Mouse (Mus musculus): ENCODE data around the gene Hist1h2af.
"Not testable (repeated sequence)": the region's sequence is repeated elsewhere in the genome, so short reads cannot be mapped to it uniquely, and the experiment has no call there.

Gene Hist1h2af

DNA sequence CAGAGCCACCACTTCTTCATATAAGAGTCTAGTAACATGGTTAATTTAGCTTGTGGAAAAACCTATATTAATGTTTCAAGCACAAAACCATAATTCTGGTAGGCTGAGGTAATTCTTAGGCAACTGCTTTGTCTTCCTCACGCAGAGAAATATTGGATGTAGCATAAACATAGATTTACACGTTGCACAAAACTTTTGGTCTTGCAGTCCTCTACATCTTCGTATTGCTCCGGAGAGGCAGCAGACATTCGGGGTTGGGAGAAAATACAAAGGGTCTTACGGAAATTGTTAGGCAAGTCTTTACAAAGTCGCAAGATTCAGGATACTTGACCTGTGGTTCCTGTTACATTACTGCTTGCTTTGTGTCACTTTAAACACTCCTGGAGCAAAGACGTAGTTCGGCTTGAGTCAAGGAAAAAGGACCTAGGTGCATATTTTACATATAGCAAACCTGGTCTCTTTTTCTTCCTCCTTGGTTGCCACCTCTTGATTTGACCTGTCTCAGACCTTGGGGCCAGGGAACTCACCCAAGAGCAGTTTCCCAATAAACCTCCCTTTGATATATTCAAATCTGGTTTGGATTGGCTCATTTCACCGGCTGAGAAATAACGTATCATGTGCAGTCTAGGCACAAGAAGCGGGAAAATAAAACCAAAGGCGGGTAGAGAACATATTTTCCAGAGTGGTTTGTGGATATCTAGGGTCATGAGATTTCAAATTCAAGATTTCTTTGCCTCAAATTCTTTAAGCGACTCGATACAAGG, 844 bp downstream of the Hist1h2af start:
- no peak for DNase-seq (ENCODE audit: extremely low spot score)

DNA sequence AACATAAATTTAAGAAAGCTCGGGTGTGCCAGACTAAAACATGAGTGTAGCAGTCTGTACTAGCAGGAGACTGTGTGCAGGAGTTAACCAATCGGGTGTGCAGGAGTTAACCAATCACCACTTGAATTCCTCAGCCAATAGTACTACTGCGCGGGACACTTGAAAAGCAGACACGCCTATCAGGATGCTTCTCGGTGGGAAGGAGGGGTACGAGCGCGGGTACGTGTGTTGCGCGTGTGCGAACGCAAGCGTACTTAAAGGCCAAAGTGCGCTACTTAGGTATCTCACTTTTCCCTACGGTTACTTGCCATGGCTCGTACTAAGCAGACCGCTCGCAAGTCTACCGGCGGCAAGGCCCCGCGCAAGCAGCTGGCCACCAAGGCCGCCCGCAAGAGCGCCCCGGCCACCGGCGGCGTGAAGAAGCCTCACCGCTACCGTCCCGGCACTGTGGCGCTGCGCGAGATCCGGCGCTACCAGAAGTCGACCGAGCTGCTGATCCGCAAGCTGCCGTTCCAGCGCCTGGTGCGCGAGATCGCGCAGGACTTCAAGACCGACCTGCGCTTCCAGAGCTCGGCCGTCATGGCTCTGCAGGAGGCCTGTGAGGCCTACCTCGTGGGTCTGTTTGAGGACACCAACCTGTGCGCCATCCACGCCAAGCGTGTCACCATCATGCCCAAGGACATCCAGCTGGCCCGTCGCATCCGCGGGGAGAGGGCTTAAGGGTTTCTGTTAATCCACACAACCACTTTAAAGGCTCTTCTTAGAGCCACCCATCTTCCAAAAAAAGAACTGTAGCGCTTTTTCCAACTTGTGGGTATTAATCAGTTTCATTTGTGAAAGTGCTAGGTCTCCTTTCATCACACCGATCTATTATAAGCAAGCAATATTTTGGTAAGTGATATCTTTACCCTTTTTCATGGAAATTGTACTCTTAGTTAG, 1.7 kb downstream of the Hist1h2af start, which contains the start of gene Hist1h3g:
Gene Hist1h3g (plus strand): TSS at position 286 of the 939 bp plus-strand sequence.
- DNase-seq (ENCODE audit: extremely low spot score), result peak; percentile 91

DNA sequence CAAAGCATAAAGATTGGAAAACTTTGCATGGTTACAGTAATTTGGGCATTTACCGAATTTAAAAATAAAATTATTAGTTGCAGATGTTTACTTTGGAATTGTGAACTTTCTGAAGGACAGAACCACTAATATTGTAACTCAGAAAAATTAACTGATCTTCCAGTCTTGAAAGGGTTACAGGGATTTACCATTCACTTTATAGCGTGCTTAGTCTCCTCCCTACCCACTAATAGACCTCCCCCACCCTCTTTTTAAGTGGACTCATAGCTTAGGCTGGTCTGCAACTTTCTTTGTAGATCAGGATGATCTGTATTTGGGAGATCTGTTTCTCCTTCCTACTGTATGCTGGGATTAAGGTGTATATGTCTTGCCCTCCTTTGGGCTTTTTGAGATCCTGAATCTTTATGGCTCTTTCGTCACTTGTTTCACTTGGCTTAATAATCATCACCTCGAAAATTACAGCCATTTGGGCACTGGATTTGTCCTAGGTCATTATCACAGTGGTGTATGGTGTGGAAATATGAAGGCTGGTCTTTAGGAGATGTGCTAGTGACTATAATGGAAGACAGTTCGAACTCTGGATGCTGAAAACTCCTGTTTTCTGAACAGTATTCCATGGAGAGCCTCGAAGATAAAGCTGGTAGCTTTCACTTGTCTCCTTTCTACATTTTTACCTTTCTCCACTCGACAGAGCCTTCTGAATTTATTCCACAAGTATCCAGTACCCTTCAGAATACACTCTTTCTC, 2.5 kb downstream of the Hist1h2af start:
- DNase-seq (ENCODE audit: extremely low spot score), result peak; percentile 72

DNA sequence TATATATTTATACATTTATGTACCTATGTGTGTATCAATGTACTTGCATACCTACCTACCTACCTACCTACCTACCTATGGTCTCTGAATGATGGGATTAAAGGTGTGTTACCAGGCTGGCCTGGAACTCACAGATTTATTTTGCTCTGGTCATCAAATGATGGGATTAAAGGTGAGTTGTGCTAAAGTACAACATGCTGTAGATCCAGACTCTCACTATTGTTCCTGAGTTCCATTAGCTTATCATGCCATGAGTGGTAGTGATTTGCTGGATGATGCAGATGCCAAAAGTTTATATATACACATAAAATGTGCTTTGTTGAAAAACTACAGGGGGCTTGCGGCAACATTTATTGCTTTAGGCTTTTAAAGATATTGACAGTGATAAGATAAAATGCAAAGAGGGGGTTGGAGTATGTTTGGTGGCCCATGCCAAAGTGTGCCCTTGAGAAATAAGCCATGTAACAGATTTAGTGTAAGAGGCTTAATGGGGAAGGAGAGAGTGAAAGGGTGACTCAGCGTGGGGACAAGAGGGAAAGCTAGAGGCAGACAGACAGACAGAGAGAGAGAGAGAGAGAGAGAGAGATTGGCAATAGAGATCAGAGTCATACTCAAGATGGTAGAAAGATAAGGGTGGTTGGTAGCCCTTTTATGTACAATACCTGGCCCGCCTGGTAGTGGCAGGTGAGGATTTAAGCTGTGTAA, 3.5 kb downstream of the Hist1h2af start:
- DNase-seq (ENCODE audit: extremely low spot score), result no peak

DNA sequence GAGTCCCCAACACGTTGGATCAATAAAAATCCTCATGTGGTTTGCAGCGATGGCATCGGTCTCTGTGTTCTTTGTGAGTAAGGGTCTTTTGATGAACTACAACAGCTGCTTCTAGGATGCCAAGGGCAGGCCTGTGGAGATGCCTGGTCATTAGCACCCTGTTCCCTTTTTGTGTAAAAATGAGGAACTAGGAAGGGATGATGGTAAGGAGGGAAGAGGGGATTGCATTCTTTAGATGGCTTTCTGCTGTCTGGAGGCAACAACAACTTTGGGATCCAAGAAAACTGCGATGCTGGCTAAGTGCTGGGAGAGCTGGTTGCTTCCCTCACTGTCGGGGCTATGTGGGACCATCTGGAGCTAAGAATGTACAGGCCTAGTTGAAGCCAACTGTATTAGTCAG, 4.5 kb downstream of the Hist1h2af start:
- DNase-seq (ENCODE audit: extremely low spot score), result no peak

DNA sequence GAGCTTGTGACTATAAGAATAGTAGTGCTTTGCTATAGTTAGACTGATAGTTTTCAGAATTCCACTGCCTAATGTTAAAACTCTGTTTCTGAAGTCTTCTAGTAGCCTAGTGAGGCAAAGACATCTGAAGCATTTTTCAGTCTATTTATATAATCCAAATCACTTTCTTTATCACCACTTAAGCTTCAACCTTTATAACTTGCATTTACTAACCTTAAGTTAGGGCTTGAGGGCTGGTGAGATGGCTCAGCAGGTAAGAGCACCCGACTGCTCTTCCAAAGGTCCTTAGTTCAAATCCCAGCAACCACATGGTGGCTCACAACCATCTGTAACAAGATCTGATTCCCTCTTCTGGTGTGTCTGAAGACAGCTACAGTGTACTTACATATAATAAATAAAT, 6.1 kb downstream of the Hist1h2af start:
- DNase-seq (ENCODE audit: extremely low spot score), result not testable (repeated sequence)

DNA sequence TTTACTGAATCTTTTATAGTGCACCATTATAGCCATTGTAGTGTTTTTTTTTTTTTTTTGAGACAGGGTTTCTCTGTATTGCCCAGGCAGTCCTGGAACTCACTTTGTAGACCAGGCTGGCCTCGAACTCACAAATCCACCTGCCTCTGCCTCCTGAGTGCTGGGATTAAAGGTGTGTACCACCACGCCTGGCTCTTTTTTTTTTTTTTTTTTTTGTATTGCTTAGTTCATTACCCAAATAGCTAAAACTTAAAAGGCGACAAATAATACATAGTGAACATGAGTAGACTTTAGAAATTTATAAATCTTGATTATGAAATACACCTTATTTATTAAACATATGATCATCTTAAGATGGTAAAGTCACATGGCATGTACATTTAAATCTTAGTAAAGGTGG, 7.8 kb downstream of the Hist1h2af start:
- DNase-seq (ENCODE audit: extremely low spot score), result no peak

DNA sequence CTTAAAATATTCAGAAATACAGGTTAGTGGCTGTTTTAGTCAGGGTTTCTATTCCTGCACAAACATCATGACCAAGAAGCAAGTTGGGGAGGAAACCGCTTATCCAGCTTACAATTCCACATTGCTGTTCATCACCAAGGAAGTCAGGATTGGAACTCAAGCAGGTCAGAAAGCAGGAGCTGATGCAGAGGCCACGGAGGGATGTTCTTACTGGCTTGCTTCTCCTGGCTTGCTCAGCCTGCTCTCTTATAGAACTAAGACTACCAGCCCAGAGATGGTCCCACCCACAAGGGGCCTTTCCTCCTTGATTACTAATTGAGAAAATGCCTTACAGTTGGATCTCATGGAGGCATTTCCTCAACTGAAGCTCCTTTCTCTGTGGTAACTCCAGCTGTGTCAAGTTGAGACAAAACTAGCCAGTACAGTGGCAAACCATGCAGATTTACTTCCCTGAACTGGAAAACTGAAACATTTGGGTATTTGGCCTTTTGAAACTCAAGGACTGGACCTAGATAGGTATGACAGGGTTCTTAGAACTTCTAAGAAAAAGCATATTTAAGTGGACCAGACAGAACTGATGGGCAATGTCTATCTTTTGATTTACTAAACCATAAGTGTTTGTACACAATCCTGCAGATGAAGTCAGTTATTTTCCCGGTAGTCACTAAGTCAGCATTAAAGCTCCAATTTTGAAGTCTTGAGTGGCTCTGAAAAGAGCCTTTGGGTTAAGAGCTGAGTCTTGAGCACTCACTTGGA, 8.7 kb downstream of the Hist1h2af start:
- DNase-seq (ENCODE audit: extremely low spot score), result not testable (repeated sequence)

DNA sequence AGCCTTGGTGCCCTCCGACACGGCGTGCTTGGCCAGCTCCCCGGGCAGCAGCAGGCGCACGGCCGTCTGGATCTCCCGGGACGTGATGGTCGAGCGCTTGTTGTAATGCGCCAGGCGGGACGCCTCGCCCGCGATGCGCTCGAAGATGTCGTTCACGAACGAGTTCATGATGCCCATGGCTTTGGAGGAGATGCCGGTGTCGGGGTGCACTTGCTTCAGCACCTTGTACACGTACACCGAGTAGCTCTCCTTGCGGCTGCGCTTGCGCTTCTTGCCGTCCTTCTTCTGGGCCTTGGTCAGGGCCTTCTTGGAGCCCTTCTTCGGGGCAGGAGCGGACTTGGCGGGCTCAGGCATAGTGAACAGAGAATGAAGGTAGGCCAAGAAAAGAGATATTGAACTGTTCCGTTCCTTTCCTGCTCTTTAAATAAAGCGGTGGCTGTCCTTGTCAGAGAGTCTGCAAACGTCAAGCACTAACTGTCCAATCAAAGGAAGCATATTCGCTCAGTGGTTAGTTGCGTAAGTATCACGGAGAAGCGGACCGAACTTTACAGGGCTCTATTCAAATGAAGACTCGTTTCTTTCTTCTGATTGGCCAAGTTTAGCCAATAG, 9.4 kb downstream of the Hist1h2af start, which contains the start of gene Hist1h2bh:
Gene Hist1h2bh (minus strand): TSS at position 394 of the 609 bp plus-strand sequence.
- DNase-seq (ENCODE audit: extremely low spot score), result peak; percentile 91

DNA sequence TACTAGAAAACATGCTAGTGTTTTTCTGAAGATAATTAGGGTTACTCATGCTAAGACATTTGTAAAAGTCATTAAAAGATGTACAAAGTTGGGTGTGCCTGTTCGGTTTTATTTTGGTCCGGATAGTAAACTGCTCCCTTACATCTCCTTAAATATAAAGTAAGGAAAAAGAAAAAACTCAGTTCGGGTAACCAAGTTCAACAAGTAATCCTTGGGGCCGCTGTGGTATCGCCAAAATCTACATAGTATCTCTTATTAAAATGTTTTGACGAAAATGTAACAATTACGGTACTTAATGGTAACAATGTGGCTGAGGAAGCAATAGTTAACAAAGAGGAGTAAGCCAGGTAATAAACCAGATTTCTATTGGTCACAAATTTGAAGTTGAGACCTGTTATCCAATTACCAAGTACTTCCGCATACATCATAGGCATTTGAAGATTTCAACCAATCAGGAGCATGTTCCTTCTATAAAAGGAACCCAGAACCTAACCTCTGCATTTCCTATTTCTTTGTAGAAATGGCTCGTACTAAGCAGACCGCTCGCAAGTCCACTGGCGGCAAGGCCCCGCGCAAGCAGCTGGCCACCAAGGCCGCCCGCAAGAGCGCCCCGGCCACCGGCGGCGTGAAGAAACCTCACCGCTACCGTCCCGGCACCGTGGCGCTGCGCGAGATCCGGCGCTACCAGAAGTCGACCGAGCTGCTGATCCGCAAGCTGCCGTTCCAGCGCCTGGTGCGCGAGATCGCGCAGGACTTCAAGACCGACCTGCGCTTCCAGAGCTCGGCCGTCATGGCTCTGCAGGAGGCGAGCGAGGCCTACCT, 10.5 kb downstream of the Hist1h2af start, which contains the start of gene Hist1h3f:
Gene Hist1h3f (plus strand): TSS at position 88 of the 822 bp plus-strand sequence.
- DNase-seq (ENCODE audit: extremely low spot score), result peak; percentile 91

DNA sequence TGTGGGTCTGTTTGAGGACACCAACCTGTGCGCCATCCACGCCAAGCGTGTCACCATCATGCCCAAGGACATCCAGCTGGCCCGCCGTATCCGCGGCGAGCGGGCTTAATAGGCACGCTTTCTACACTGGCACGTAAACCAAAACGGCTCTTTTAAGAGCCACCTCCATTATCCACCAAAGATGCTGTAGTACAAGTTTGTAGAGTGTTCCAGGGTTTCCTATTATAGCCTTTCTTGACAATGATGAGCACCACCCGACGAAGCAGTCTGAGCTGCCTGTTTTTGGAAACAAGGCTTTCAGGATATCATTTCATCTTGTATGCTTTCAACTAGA, 11.0 kb downstream of the Hist1h2af start:
- not testable (repeated sequence) for DNase-seq (ENCODE audit: extremely low spot score)

DNA sequence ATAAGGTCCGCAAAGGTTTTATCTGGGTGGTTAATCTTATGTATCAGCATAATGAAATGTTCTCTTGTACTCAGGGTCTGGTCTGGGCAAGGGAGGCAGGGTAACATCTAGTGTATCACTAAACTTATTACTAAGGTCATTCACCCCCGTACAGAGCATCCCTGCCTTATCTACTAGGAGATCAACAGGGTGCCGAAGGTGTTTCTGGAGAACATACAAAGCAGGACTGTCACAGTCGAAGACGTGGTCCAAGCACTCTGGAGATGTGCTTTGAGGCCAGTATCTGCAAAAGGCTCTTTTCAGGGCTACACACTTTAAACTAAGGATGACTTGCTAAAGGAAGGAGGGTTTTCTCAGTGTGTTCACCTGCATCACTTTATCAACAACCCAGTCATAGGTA, 13.0 kb downstream of the Hist1h2af start:
- DNase-seq (ENCODE audit: extremely low spot score), result no peak

DNA sequence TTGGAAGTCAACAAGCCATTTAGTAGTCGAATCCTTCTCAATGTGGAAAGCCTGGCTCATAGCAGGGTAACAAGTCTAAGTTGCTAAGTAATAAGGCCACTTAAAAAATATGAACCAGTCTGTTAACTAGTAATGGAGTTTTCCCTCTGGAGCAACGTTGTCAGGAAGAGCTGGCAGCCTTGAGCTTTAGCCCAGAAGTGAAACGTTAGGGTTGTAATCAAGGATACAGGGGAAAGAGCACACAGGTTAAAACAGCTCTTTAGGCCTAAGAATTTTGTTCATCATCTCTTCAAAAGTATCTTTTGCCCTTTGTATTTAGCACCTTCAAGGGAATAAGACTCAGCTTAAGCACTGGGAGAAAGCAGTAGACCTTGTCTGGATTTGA, 17.0 kb downstream of the Hist1h2af start:
- DNase-seq (ENCODE audit: extremely low spot score), result peak; percentile 76

DNA sequence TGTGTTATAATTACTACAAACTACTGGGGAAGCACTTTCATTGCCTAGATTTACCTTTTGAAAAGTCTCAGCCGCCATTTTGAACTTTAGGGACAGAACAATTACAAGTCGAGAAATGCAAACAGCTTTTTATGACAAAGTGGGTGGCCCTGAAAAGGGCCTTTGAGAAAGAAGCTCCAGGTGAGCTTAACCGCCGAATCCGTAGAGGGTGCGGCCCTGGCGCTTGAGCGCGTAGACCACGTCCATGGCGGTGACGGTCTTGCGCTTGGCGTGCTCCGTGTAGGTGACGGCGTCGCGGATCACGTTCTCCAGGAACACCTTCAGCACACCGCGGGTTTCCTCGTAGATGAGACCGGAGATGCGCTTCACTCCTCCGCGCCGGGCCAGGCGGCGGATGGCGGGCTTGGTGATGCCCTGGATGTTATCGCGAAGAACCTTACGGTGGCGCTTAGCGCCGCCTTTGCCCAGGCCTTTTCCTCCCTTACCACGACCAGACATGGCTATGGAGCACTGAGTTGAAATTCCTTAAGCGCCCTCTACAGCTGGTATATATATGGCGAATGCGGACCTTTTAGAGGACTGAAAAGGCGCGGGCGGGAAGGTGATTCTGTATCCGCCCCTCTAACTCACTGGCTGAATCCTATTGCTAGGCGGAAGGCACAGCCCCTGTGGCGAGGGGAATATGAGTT, 17.6 kb downstream of the Hist1h2af start, which contains the start of gene Hist1h4f:
Gene Hist1h4f (minus strand): TSS at position 503 of the 689 bp plus-strand sequence.
- DNase-seq (ENCODE audit: extremely low spot score), result peak; percentile 97

DNA sequence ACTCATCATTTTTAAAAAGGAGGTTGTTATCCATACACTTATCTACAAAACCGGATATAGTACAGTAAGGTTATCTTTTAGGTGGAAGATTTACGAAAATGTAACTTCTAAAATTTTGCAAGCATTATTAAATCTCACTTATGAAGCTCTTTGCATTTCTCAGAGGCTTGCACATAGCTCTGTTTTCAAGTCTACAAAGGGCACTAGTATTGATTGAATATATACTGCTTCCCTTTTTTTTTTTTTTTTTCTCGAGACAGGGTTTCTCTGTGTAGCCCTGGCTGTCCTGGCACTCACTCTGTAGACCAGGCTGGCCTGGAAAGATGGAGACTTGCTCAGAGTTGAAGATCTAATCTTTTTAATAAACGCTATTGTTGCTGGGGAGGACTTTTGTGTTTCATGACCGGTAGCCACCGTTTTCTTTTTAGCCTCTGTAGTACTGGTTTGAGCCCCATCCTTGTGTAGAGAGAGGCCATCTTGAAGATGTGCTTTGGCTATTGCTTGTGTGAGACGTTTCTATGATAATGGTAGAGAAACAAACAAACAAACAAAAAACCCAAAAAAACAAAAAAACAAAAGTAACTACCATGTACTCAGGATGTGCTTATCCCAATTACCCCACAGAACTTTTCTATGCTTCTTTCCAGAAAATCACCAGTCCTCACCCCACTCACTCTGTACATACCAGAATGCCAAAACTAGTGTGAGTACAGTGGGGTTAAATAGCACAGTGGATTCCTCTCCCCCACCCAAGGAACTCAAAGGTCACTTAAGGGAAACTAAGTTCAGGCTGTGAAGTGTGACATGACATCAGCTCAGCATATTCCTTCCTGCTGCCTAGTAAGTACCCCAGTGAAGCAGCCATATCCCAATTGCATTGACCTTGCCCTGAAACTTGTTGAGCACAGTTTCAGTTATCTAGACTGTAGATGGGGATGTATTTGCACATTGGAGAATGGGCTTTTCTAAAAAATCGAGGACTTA, 18.5 kb downstream of the Hist1h2af start:
- no peak for DNase-seq (ENCODE audit: extremely low spot score)

DNA sequence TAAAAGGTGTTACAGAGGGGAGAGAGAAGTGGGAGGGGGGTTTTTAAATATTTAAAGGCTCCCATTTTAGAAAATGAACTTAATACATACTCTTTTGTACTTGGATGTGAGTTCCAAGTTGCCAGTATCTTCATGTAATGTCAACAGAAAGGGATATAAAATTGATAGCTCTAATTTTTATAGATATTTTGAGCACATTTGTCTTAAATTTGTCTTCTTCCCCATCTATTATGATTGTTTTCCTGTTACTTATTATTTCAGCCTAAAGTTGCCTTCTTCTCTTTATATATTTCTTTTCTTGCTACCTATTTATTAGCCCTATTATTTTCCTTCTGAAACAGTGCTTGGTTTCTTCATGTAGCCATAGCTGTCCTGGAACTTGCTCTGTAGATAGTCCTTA, 19.3 kb downstream of the Hist1h2af start, which contains the start of gene Hist1h1d:
Gene Hist1h1d (plus strand): TSS at position 301 of the 400 bp plus-strand sequence.
- no peak for DNase-seq (ENCODE audit: extremely low spot score)

DNA sequence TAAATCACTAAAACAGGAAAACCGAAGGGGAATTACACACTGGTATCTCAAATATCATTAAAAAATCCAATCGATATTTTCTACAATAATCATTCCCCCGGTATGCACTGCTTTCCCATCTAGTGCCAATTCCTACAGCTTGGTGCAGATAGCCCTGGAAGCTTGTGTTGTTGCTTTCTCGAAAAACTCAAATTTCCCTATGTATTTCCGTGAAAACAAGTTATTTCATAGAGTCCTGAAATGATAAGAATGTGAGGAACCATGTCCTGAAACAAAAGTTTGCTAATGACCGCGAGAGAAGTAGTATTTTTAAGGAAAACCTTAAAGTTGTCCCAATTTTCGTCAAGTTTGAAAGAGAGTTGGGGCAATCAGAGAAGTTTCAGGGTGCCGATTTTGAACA, 20.7 kb downstream of the Hist1h2af start:
- no peak for DNase-seq (ENCODE audit: extremely low spot score)

Measured in embryo, embryonic 9.5 days (tissue).